Mouse (Mus musculus) MEL (cell line): ENCODE measurements around the gene Nfe2.
"Not testable (repeated sequence)": the region's sequence is repeated elsewhere in the genome, so short reads cannot be mapped to it uniquely, and the experiment has no call there.

ENCODE experiments used
- CTCF ChIP-seq, 3 experiments: IDR thresholded peaks in 2 of 3; conservative IDR thresholded peaks in 1 of 3; 2 replicates each; pipeline ENCODE4 v1.5.1; 2011 to 2012; ENCODE audit warnings: low read length in 3 of 3, low read depth in 2 of 3, mild to moderate bottlenecking in 2 of 3, improper control_type of control experiment in 1 of 3, inconsistent platforms in 1 of 3, mixed read lengths in 1 of 3, moderate library complexity in 1 of 3; ENCODE audit not compliant: control insufficient read depth in 1 of 3, insufficient read depth in 1 of 3, poor library complexity in 1 of 3, severe bottlenecking in 1 of 3
- EP300 ChIP-seq, 2 experiments: IDR thresholded peaks; 2 replicates each; pipeline ENCODE4 v1.6.1; 2011; ENCODE audit warnings: improper control_type of control experiment in 2 of 2, low read length in 2 of 2, low read depth in 1 of 2, mild to moderate bottlenecking in 1 of 2
- GABPA ChIP-seq: IDR thresholded peaks from 2 replicates; pipeline ENCODE4 v1.6.1; 2012; ENCODE audit warnings: low read depth, mild to moderate bottlenecking, inconsistent platforms, low read length, improper control_type of control experiment, moderate library complexity
- GATA1 ChIP-seq: IDR thresholded peaks from 2 replicates; pipeline ENCODE4 v1.6.1; 2011; ENCODE audit warnings: low read depth, low read length, improper control_type of control experiment
- MYC ChIP-seq: IDR thresholded peaks from 2 replicates; pipeline ENCODE4 v1.6.1; 2011; ENCODE audit warnings: low read depth, mild to moderate bottlenecking, low read length, improper control_type of control experiment, moderate library complexity
- NRF1 ChIP-seq: IDR thresholded peaks from 2 replicates; pipeline ENCODE4 v1.6.1; 2014; ENCODE audit warnings: low read depth, mild to moderate bottlenecking, inconsistent platforms, low read length, improper control_type of control experiment, moderate library complexity; ENCODE audit not compliant: poor library complexity, insufficient read depth, severe bottlenecking
- POLR2A ChIP-seq, 2 experiments: IDR thresholded peaks; 2 replicates each; pipeline ENCODE4 v1.6.1; 2011 to 2012; ENCODE audit warnings: low read length in 2 of 2, mild to moderate bottlenecking in 2 of 2, control low read depth in 1 of 2, improper control_type of control experiment in 1 of 2, low read depth in 1 of 2, moderate library complexity in 1 of 2; ENCODE audit not compliant: control insufficient read depth in 1 of 2, insufficient read depth in 1 of 2, poor library complexity in 1 of 2
- RCOR1 ChIP-seq: IDR thresholded peaks from 2 replicates; pipeline ENCODE4 v1.6.1; 2012; ENCODE audit warnings: low read depth, mild to moderate bottlenecking, inconsistent platforms, low read length, improper control_type of control experiment
- TAL1 ChIP-seq: IDR thresholded peaks from 2 replicates; pipeline ENCODE4 v1.6.1; 2012; ENCODE audit warnings: mild to moderate bottlenecking, inconsistent platforms, low read length, moderate library complexity, mixed read lengths
- TBP ChIP-seq: IDR thresholded peaks from 2 replicates; pipeline ENCODE4 v1.8.0; 2011; ENCODE audit warnings: low read depth, low read length, improper control_type of control experiment
- USF1 ChIP-seq: IDR thresholded peaks from 2 replicates; pipeline ENCODE4 v1.6.1; 2014; ENCODE audit warnings: low read depth, mild to moderate bottlenecking, inconsistent platforms, low read length, improper control_type of control experiment, moderate library complexity
- ZMIZ1 ChIP-seq: IDR thresholded peaks from 2 replicates; pipeline ENCODE4 v1.6.1; 2012; ENCODE audit warnings: low read depth, mild to moderate bottlenecking, inconsistent platforms, low read length, improper control_type of control experiment, moderate library complexity
- ZNF384 ChIP-seq: IDR thresholded peaks from 2 replicates; pipeline ENCODE4 v1.6.1; 2012; ENCODE audit warnings: low read depth, mild to moderate bottlenecking, inconsistent platforms, low read length, improper control_type of control experiment

DNA sequence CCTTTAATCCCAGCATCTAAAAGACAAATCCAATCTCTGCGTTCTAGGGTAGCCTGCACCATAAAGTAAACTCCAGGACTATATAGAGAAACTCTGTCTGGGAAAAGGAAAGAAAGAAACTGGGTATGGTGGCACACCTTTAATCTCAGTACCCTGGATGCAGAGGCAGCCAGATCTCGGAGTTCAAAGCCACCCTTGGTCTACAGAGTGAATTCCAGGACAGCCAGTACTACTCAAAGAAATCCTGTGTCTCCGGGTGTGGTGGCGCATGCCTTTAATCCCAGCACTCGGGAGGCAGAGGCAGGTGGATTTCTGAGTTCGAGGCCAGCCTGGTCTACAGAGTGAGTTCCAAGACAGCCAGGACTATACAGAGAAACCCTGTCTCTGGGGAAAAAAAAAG, 8.7 kb downstream of the Nfe2 start:
- TF ChIP-seq CTCF (IDR thresholded peaks at IDR 0.05 in 2 of 3, conservative IDR thresholded peaks at IDR 0.05 in 1 of 3; ENCODE audit: control insufficient read depth in 1 of 3, insufficient read depth in 1 of 3, low read depth in 2 of 3, low read length in 3 of 3, poor library complexity in 1 of 3, severe bottlenecking in 1 of 3); RCOR1; GATA1; POLR2A (IDR thresholded peaks at IDR 0.05; ENCODE audit: control insufficient read depth in 1 of 2, insufficient read depth in 1 of 2, low read depth in 1 of 2, low read length in 2 of 2, poor library complexity in 1 of 2); ZMIZ1; NRF1; TAL1; MYC; EP300 (IDR thresholded peaks at IDR 0.05; ENCODE audit: low read depth in 1 of 2, low read length in 2 of 2); USF1; TBP; ZNF384; GABPA: not testable (repeated sequence)
